Mouse (Mus musculus) forebrain, embryonic 16.5 days (tissue): Measurements from ENCODE around the gene Podxl2. TPM values are rescaled to one million over a fixed set of nuclear protein-coding genes. Genes with fewer than 3 reads are reported as not detected.

Source experiments
- ATAC-seq: fragments of 200-750 bp; cut with Nextera tagmentation; 2 replicates; pipeline ENCODE4 v1.8.0; 2017; ENCODE audit warnings: mild to moderate bottlenecking, moderate library complexity
- H3K27ac ChIP-seq: fragments of 300-500 bp; sonication (generic); 2 replicates; pipeline ENCODE4 v1.5.1; 2014; ENCODE audit warnings: low read length, control low read depth
- H3K27me3 ChIP-seq: fragments of 300-500 bp; sonication (generic); replicated peaks from 2 replicates; pipeline ENCODE4 v1.6.1; 2014; ENCODE audit warnings: low read length; ENCODE audit not compliant: control insufficient read depth, insufficient read depth
- H3K36me3 ChIP-seq: fragments of 300-500 bp; sonication (generic); 2 replicates; pipeline ENCODE4 v1.6.1; 2014; ENCODE audit not compliant: control insufficient read depth, insufficient read depth
- H3K4me1 ChIP-seq: fragments of 300-500 bp; sonication (generic); replicated peaks from 2 replicates; pipeline ENCODE4 v1.6.1; 2014; ENCODE audit warnings: low read length; ENCODE audit not compliant: control insufficient read depth, insufficient read depth
- H3K4me2 ChIP-seq: fragments of 300-500 bp; sonication (generic); 2 replicates; pipeline ENCODE4 v1.6.1; 2014; ENCODE audit warnings: mild to moderate bottlenecking, low read length, control low read depth
- H3K4me3 ChIP-seq: fragments of 300-500 bp; sonication (generic); replicated peaks from 2 replicates; pipeline ENCODE4 v1.5.1; 2014; ENCODE audit warnings: mild to moderate bottlenecking, low read length, control low read depth
- H3K9ac ChIP-seq: fragments of 300-500 bp; sonication (generic); replicated peaks from 2 replicates; pipeline ENCODE4 v1.6.1; 2014; ENCODE audit warnings: low read depth, low read length, control low read depth
- H3K9me3 ChIP-seq: fragments of 300-500 bp; sonication (generic); 2 replicates; pipeline ENCODE4 v1.6.1; 2016; ENCODE audit warnings: low read length; ENCODE audit not compliant: control insufficient read depth
- WGBS: fragments of 180-500 bp; shearing (Covaris S2); extraction: QIAGEN DNeasy Blood & Tissue Kit; methylation state at CpG from one replicate; pipeline ENCODE4 v1.1.7; 2014; 5-methylcytosine and 5-hydroxymethylcytosine counted together
- polyA plus RNA-seq: library from polyadenylated mRNA; unstranded; fragments of >200 nt; fragmentation: Nextera tagmentation; extraction: Ambion mirVana; gene quantifications from 2 replicates; pipeline ENCODE4 v1.2.1, GENCODE M21; 2015

The Podxl2 gene
- polyA plus RNA-seq, 1 experiment from 2014 or later, result 647 TPM

DNA sequence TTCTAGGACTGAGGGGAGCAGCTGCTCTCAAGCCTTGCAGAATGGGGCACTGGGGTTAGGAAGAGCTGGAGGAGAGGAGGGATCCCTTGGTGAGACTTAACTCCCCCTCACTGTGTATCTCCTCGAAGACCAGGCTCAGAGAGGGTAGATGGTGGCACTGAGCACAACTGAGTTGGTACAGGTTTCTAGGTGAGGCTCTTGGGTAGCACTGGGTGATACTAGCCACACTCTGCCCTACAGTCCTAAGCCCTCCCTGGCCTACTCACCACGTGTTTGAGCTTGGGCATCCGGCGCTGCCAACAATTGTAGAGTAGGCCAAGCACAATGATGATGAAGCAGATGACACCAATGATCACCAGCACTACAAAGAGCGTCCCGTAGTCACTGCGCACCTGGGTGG lies 31.6 kb downstream of the Podxl2 start:
- ATAC-seq, result no peak
- Histone ChIP-seq H3K4me1 (peaks cover 20% of the 10 kb centered on the region), H3K4me3 (peak overlapping the region; percentile 81; the same call in 1 of the 2 replicates), H3K4me2 (peak overlapping the region; percentile 97; the same call in 1 of the 2 replicates), H3K27me3 (no peaks in the 10 kb centered on the region), H3K36me3 (peaks cover 27% of the 10 kb centered on the region), H3K9ac (no peak overlapping the region; the same call in 1 of the 2 replicates), H3K27ac (no peak overlapping the region; the same call in 1 of the 2 replicates), H3K9me3 (no peaks in the 10 kb centered on the region)
- 74% methylated on average over 7 of the region's 7 CpGs for WGBS

DNA sequence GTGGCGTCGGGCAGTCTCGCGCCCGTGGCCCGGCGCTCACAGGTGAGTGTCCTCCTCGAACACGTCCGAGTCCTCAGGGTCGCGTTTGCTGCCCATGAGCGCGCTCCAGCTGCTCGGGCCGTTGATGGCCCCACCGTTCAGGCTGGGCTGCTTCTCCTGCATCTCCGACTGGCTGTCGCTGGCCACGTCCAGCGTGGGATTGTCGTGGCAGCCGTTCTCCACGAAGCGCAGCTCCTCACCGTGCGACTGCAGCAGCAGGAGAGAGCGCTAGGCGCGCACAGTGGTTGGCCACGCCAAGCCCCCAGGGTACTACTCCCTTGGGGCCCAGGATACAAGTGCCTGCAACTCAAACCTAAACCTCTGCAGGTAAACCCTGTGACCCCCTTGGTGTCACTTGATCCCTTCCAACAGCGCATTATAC lies 32.1 kb downstream of the Podxl2 start:
- Histone ChIP-seq H3K4me3 (peak overlapping the region; percentile 81), H3K4me2 (peak overlapping the region; percentile 97), H3K36me3 (peaks cover 27% of the 10 kb centered on the region), H3K27me3 (no peaks in the 10 kb centered on the region), H3K27ac (peak overlapping the region; percentile 66), H3K9ac (peak overlapping the region; percentile 53), H3K4me1 (peaks cover 20% of the 10 kb centered on the region), H3K9me3 (no peaks in the 10 kb centered on the region)
- peak; percentile 5 for ATAC-seq
- WGBS, result 2% methylated on average over 32 of the region's 32 CpGs

DNA sequence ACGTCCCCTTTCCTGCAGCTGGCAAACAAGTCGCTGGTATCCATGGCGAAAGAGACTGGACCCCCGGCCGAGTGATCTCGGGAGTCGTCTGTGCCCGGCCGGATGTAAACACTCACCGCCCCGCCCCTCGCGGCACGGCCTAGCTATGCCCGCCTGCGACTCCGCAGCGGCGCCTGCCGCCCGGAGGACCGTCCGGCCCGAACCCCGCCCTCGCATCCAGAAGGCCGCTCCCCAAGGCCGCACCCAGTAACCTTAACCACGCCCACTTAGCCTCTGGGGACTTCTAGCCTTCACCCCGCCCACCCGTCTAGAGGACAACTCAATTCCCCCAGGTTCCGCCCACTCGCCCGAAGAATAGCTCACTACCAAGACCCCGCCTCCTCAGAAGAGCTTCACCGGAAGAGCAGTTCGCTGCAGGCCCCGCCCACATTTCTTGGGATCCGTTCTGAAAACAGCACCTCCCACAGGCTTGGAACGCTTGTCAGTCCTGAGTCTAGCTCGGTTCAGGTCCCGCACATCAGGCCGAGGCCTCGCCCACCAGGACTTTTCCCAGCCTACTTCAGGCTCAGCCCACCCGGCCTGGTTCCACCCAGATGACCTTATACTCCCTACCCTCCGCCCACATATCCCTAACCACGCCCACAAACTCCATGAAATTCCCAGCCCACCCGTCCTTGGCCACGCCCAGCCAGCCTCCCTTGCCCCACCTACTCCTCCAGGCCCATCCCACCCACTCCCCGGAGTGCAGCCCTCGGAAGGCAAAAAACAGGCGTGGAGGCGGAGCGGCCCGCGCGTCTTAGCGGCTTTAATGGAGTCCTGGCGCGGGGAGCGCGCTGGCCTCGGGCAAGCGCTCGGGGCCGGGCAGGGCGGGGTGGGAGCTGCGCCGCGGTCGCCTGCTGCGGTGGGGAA lies 32.8 kb downstream of the Podxl2 start, which contains the start of gene Abtb1:
TSS of gene Abtb1 (minus strand) at position 204 of the 909 bp plus-strand sequence.
- H3K27ac ChIP-seq, result peak within 1 kb of the TSS; percentile 66
- no peaks in the 10 kb centered on the region for H3K9me3 ChIP-seq
- H3K4me3 ChIP-seq, result peak within 1 kb of the TSS; percentile 81
- peaks cover 22% of the 10 kb centered on the region for H3K36me3 ChIP-seq
- peak; percentile 93 for ATAC-seq
- no peaks in the 10 kb centered on the region for H3K27me3 ChIP-seq
- H3K9ac ChIP-seq, result peak within 1 kb of the TSS; percentile 85
- under 1% methylated on average over 72 of the region's 72 CpGs for WGBS
- H3K4me2 ChIP-seq, result peak within 1 kb of the TSS; percentile 97
- peaks cover 20% of the 10 kb centered on the region for H3K4me1 ChIP-seq

DNA sequence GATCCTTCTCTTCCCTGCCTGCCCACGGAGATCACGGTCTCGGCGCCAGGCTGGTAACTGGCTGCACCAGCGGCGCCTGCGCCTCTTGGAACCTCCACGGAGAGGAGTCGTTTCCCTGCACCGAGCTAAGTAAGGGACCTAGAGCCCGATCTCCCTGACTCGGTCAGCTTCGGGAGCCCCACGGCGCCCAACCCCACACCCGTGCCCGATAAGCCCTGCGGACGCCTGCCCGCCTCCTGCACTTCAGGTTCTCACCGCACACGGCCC lies 33.4 kb downstream of the Podxl2 start:
- Histone ChIP-seq H3K36me3 (peaks cover 26% of the 10 kb centered on the region), H3K27me3 (no peaks in the 10 kb centered on the region), H3K9me3 (no peaks in the 10 kb centered on the region), H3K4me2 (peak overlapping the region; percentile 97), H3K4me3 (peak overlapping the region; percentile 81), H3K27ac (peak overlapping the region; percentile 66), H3K4me1 (peaks cover 20% of the 10 kb centered on the region), H3K9ac (peak overlapping the region; percentile 85)
- peak; percentile 19 for ATAC-seq
- 0% methylated on average over 18 of the region's 22 CpGs for WGBS

DNA sequence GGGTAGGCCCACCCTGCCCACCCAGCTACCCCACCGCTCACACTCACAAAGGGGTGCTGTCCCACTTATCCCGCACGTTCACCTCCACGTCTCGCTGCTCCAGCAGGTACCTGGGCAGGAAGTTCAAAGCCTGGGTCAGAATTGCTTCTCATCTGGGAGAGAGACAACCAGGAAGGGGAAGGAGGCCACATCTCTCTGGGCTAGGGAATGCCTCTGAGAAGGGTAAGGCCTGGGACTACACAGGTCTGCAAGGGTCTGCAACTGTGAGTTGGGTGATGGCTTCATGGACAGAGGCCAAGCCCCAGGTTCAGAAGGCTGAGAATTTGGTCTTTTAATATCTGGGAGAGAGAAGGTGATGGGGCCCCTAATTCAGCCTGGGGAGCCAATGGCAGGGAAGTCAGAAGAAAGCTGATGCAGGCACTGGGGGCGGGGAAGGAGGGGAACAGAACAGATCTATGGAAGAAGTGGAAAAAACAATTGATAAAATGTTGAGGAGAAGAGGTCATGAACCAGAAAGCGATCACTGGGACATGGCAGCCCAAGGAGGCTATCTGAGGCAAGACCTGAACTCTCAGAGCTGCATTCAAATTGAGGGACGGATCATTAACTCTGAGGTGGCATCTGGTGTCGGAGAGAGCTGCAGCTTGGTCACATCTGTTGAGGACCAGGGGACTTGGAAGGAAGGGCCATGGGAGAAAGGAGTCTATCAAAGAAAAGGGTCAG lies 33.9 kb downstream of the Podxl2 start:
- 54% methylated on average over 9 of the region's 9 CpGs for WGBS
- Histone ChIP-seq H3K27ac (peak overlapping the region; percentile 66), H3K4me2 (peak overlapping the region; percentile 97), H3K4me1 (peaks cover 20% of the 10 kb centered on the region), H3K27me3 (no peaks in the 10 kb centered on the region), H3K9ac (peak overlapping the region; percentile 85), H3K36me3 (peaks cover 28% of the 10 kb centered on the region), H3K9me3 (no peaks in the 10 kb centered on the region), H3K4me3 (peak overlapping the region; percentile 81)
- ATAC-seq, result no peak

DNA sequence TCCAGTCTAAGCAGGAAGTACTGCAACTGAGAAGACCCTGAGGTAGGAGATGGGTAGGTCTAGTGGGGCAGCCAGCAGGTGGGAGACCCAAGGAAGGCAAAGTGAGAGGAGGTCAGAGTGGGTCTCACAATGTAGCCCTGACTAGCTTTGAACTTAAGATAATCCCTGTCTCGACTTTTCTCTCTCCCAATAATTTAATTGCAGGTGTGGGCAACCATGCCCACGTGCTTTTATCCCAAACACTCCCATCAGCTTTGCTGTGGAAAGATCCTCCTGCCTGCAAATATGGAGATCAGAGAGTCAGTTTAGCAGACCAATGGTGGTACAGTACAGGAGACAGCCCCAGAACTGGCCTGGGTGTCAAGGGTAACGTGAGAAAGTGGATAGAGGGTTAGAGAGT lies 34.6 kb downstream of the Podxl2 start:
- ATAC-seq, result no peak
- H3K36me3 ChIP-seq, result peaks cover 27% of the 10 kb centered on the region
- H3K4me1 ChIP-seq, result peaks cover 20% of the 10 kb centered on the region
- no peaks in the 10 kb centered on the region for H3K27me3 ChIP-seq
- H3K9me3 ChIP-seq, result no peaks in the 10 kb centered on the region
- no peak overlapping the region for H3K4me3 ChIP-seq
- no peak overlapping the region for H3K27ac ChIP-seq
- H3K9ac ChIP-seq, result no peak overlapping the region
- H3K4me2 ChIP-seq, result no peak overlapping the region; the same call in 1 of the 2 replicates
- 67% methylated on average over 3 of the region's 3 CpGs for WGBS

DNA sequence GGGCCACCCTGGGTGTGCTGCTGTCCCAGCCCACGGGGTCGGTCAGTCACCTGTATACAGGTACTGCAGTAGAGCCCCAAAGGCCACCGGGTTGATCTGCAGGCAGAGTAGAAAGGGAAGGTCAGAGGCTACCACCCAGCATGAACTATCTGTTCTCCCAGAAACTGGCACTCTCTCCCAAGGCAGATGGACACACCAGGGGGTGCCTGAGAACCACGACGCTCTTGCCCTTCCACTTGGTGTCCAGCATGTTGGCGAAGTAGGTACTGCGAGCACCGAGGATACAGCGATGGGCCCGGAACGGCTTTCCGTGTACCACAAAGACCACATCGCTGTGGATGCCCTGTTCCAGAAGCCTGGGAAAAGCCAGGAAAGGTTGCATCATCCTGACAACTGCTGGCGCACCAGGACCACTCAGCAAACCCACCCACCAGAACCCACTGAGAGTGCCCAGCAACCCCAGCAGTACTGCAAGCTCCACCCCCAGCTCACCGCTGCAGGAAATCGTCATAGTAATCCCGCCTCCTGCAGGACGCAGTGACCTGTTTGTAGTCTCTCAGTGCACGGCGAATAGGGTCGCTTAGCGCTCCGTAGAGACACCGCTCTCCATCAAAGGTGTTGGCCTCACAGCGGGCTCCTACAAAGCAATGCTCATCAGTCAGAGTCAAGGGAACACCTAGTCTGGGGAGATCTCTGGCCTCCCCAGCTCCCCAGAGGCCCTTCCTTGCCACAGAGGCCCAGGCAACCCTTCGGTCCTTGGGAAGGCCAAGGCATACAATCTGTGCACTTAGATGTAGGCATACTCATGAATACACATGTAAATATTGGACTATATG lies 35.5 kb downstream of the Podxl2 start:
- Histone ChIP-seq H3K27me3 (no peaks in the 10 kb centered on the region), H3K4me3 (no peak overlapping the region), H3K9me3 (no peaks in the 10 kb centered on the region), H3K4me1 (peaks cover 20% of the 10 kb centered on the region), H3K4me2 (no peak overlapping the region), H3K27ac (no peak overlapping the region), H3K9ac (no peak overlapping the region), H3K36me3 (peaks cover 27% of the 10 kb centered on the region)
- no peak for ATAC-seq
- 86% methylated on average over 26 of the region's 26 CpGs for WGBS

DNA sequence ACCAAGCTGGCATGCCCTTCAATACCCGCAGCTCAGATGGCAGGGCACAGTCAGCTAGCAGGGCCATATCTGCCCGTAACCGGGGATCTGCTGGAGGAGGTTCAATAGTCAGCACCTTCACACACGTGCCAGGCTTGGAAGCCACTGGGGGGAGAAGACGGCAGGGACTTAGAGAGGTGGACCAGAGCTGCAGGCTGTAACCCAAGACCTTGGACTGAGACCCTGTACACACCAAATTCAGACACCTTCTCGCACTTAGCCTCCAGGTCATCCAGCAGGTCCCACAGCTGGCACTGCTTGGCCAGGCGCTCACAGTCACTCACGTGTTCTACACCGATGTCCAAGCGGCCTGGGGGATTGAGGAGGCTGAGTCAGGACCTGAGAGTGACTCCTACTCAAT lies 36.2 kb downstream of the Podxl2 start:
- H3K27ac ChIP-seq, result no peak overlapping the region
- H3K9me3 ChIP-seq, result no peaks in the 10 kb centered on the region
- H3K27me3 ChIP-seq, result no peaks in the 10 kb centered on the region
- no peak overlapping the region for H3K4me2 ChIP-seq
- ATAC-seq, result no peak
- H3K4me1 ChIP-seq, result peaks cover 20% of the 10 kb centered on the region
- no peak overlapping the region for H3K4me3 ChIP-seq
- 91% methylated on average over 10 of the region's 10 CpGs for WGBS
- peaks cover 25% of the 10 kb centered on the region for H3K36me3 ChIP-seq
- no peak overlapping the region for H3K9ac ChIP-seq

DNA sequence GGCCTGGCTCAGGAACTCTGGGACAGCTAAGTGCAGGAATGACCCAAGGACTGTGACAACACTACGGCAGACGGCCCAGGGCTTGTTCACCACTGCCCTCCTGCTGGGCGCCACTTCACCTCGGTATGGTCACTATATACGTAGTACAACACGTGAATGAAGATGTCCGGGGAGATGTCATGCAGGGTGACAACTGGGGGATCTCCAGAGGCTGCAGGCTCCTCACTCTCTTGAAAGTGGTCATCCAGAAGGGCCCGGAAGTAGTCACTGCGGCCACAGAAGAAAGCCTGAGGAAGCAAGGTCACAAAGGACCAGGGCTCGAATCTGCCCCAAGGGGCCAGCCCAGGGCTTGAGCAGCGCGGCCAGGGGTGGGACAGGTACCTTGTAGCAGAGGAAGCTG lies 36.8 kb downstream of the Podxl2 start:
- H3K4me2 ChIP-seq, result no peak overlapping the region
- H3K4me1 ChIP-seq, result peaks cover 17% of the 10 kb centered on the region
- 94% methylated on average over 12 of the region's 12 CpGs for WGBS
- ATAC-seq, result no peak
- H3K9me3 ChIP-seq, result no peaks in the 10 kb centered on the region
- H3K27ac ChIP-seq, result no peak overlapping the region
- no peak overlapping the region for H3K4me3 ChIP-seq
- peaks cover 25% of the 10 kb centered on the region for H3K36me3 ChIP-seq
- no peak overlapping the region for H3K9ac ChIP-seq
- no peaks in the 10 kb centered on the region for H3K27me3 ChIP-seq
